29 mouse cellular contexts compared by ENCODE assay signal in genomic region chr19:46240246-46240645, GRCm38 (mm10).
DNase-seq lines count a peak whose midpoint lies in the region; ATAC-seq and TF ChIP-seq lines count a peak whose summit lies in the region.
"Had no signal": no experiment of that assay in that cellular context is flagged by ENCODE, and none has a peak within 500 bp of the region (broad histone marks: within the 10 kb centered on the region; RNA-seq: fewer than 3 reads in every experiment).

No protein-coding gene starts in this region.

- H3K9me3 ChIP-seq in MEL (replicated peaks; ENCODE audit: insufficient read depth, low read length): no peaks in the 10 kb centered on the region
- H3K9me3 ChIP-seq: heart, embryonic 10.5 days; hindbrain, embryonic 13.5 days; limb, embryonic 13.5 days; liver, embryonic 12.5 days; midbrain, embryonic 12.5 days; neural tube, embryonic 12.5 days had no signal

- TF ChIP-seq EP300 in MEL (IDR thresholded peaks at IDR 0.05; ENCODE audit: low read depth in 1 of 2, low read length in 2 of 2): no peak

- H3K4me3 ChIP-seq in MEL (ENCODE audit: control insufficient read depth in 1 of 2, insufficient read depth in 1 of 2, low read depth in 2 of 2, low read length in 2 of 2): no peak overlapping the region
- H3K4me3 ChIP-seq: erythroblast, embryonic 14.5 days; heart, embryonic 10.5 days; hindbrain, embryonic 13.5 days; limb, embryonic 13.5 days; liver, embryonic 12.5 days; megakaryocyte, embryonic 14.5 days; midbrain, embryonic 12.5 days; myocyte; neural tube, embryonic 12.5 days had no signal

- no peak for TF ChIP-seq CTCF in MEL (IDR thresholded peaks at IDR 0.05 in 2 of 3, conservative IDR thresholded peaks at IDR 0.05 in 1 of 3; ENCODE audit: control insufficient read depth in 1 of 3, insufficient read depth in 1 of 3, low read depth in 2 of 3, low read length in 3 of 3, poor library complexity in 1 of 3, severe bottlenecking in 1 of 3)

- no peak for TF ChIP-seq RAD21 in MEL (IDR thresholded peaks at IDR 0.05; ENCODE audit: low read depth, low read length)

- DNase-seq in spleen, adult 18-20 months: peak; percentile 34 to 42
- DNase-seq in spleen, adult 12 weeks (ENCODE audit: low spot score): no peak
- peak; percentile 26 for DNase-seq in MEL (ENCODE audit: low read depth, low spot score)
- no peak for DNase-seq in liver
- no peak for DNase-seq in urinary bladder, adult 18-20 months (ENCODE audit: low spot score in 2 of 2)
- DNase-seq: adrenal gland, postnatal 25 days; cerebellum, adult 11-12 months; cerebellum, adult 9-11 months; forebrain, postnatal 0 days; gastrocnemius, postnatal 10 days; heart, postnatal 36 days; kidney, postnatal 14 days; layer of hippocampus, adult 9-11 months; liver, postnatal 0 days; thymus, adult 2 months; thymus, postnatal 4 days had no signal

- no peak overlapping the region for H3K27ac ChIP-seq in MEL (ENCODE audit: control insufficient read depth, low read depth, low read length)
- H3K27ac ChIP-seq: heart, embryonic 10.5 days; hindbrain, embryonic 13.5 days; limb, embryonic 13.5 days; liver, embryonic 12.5 days; midbrain, embryonic 12.5 days; neural tube, embryonic 12.5 days had no signal

- no peak for TF ChIP-seq POLR2A in MEL (IDR thresholded peaks at IDR 0.05; ENCODE audit: control insufficient read depth in 1 of 2, insufficient read depth in 1 of 2, low read depth in 1 of 2, low read length in 2 of 2, poor library complexity in 1 of 2)

- no peaks in the 10 kb centered on the region for H3K27me3 ChIP-seq in MEL (ENCODE audit: control insufficient read depth in 1 of 2, insufficient read depth in 2 of 2, low read length in 2 of 2)
- H3K27me3 ChIP-seq: hindbrain, embryonic 13.5 days; limb, embryonic 13.5 days; liver, embryonic 12.5 days; megakaryocyte, embryonic 14.5 days; midbrain, embryonic 12.5 days; neural tube, embryonic 12.5 days had no signal

- no peak overlapping the region for H3K9ac ChIP-seq in MEL (ENCODE audit: control insufficient read depth, low read depth, low read length, poor library complexity, severe bottlenecking)
- H3K9ac ChIP-seq: forebrain, postnatal 0 days; hindbrain, embryonic 13.5 days; limb, embryonic 13.5 days; liver, embryonic 12.5 days; liver, postnatal 0 days; midbrain, embryonic 12.5 days; neural tube, embryonic 12.5 days had no signal

- no peaks in the 10 kb centered on the region for H3K79me2 ChIP-seq in MEL (ENCODE audit: control insufficient read depth, insufficient read depth, low read length, poor library complexity)

- H3K36me3 ChIP-seq in MEL (ENCODE audit: control insufficient read depth in 1 of 2, insufficient read depth in 2 of 2, low read length in 2 of 2): no peaks in the 10 kb centered on the region
- H3K36me3 ChIP-seq: heart, embryonic 10.5 days; hindbrain, embryonic 13.5 days; limb, embryonic 13.5 days; midbrain, embryonic 12.5 days; neural tube, embryonic 12.5 days had no signal

- peak; percentile 93 for ATAC-seq in neutrophil, adult 5-6 weeks (ENCODE audit: extremely low read depth, insufficient number of reproducible peaks, low FRiP score, poor library complexity, severe bottlenecking)
- no peak for ATAC-seq in megakaryocyte, adult 5-6 weeks (ENCODE audit: poor library complexity, severe bottlenecking)
- ATAC-seq: forebrain, postnatal 0 days; intestine, postnatal 0 days; liver, embryonic 12.5 days; liver, postnatal 0 days; lung, postnatal 0 days had no signal

- H3K4me1 ChIP-seq in MEL (ENCODE audit: control insufficient read depth in 1 of 2, insufficient read depth in 2 of 2, low read length in 2 of 2): no peaks in the 10 kb centered on the region
- H3K4me1 ChIP-seq: neural tube, embryonic 12.5 days had no signal

TF ChIP-seq in MEL, 35 proteins besides CTCF, POLR2A, EP300 and RAD21:
- TF ChIP-seq NELFE (IDR thresholded peaks at IDR 0.05; ENCODE audit: low read depth, low read length): no peak
- no peak for TF ChIP-seq POLR2AphosphoS2 (IDR thresholded peaks at IDR 0.05; ENCODE audit: low read length)
- TF ChIP-seq USF1 (IDR thresholded peaks at IDR 0.05; ENCODE audit: low read depth, low read length): no peak
- no peak for TF ChIP-seq CHD1 (IDR thresholded peaks at IDR 0.05; ENCODE audit: low read depth, low read length)
- no peak for TF ChIP-seq MAX (IDR thresholded peaks at IDR 0.05; ENCODE audit: low read length)
- TF ChIP-seq SIN3A (IDR thresholded peaks at IDR 0.05; ENCODE audit: low read length): no peak
- no peak for TF ChIP-seq ZNF384 (IDR thresholded peaks at IDR 0.05; ENCODE audit: low read depth, low read length)

Comparison
In these comparisons a context has a peak if more than half of its experiments do, and no peak if none do; other contexts are left out.
1. DNase-seq: peak in spleen, adult 18-20 months (2 of 2) and MEL (single experiment); none in spleen, adult 12 weeks (single experiment), liver (single experiment) and urinary bladder, adult 18-20 months (0 of 2).